Mouse (Mus musculus): Measurements from ENCODE around the gene Terb2. TPM values are rescaled to one million over a fixed set of nuclear protein-coding genes. Genes with fewer than 3 reads are reported as not detected.
A peak's percentile ranks its signal among the peaks of the same experiment; 100 is the strongest.

Gene Terb2
- polyA plus RNA-seq, 1 experiment from 2014 or later, result not detected

DNA sequence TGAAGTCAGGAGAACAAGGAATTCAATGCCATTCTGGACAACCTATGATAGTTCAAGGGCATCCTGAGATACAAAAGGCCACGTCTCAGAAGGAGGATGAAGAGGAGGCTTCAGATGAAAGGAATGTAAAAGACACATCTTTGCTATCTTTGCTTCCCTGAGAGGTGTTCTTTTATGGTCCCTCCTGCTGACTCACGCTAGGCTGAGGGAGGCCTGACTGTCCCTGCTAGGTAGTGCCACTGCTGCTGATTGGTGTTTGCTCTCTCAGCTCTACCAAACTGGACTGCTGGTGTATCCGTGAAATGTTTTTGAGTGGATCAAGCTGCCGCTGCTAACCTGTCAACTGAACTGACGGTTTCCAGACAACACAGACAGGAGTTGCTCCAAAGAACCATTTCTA, 35.7 kb downstream of the Terb2 start:
- no peaks in the 10 kb centered on the region for H3K9me3 ChIP-seq (replicated peaks)

DNA sequence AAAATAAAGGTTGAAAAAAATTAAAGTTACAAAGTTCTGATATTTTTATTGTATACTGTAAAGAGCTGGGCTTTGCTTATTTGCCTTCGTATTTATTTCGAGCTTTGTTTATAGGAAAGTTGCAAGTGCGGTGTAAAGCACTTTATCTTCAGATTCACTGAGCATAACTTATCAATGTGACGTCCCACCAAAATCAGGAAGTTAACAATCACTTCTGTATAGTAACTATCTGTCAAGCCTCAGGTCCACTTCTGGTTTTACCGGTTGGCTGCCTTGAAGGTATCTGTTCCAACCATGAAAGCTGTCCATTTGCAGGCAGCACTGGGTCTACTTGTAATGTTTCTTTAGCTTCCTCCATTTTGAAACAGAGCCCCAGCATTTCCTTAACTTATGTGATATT, 36.2 kb downstream of the Terb2 start:
- no peaks in the 10 kb centered on the region for H3K9me3 ChIP-seq (replicated peaks)
- 94% methylated on average over 5 of the region's 5 CpGs for WGBS
- H3K27ac ChIP-seq (replicated peaks), result no peak overlapping the region
- no peak overlapping the region for H3K4me3 ChIP-seq
- H3K36me3 ChIP-seq, result no peaks in the 10 kb centered on the region
- H3K27me3 ChIP-seq (ENCODE audit: low read depth, poor library complexity, severe bottlenecking), result no peaks in the 10 kb centered on the region
- DNase-seq (ENCODE audit: low spot score), result no peak
- H3K4me1 ChIP-seq, result no peaks in the 10 kb centered on the region

More for the DNA sequence above, 35.7 kb downstream of the Terb2 start:
- Histone ChIP-seq H3K4me3 (no peak overlapping the region), H3K27me3 (ENCODE audit: low read depth, poor library complexity, severe bottlenecking) (no peaks in the 10 kb centered on the region), H3K27ac (replicated peaks) (no peak overlapping the region), H3K36me3 (no peaks in the 10 kb centered on the region), H3K4me1 (no peaks in the 10 kb centered on the region)
- no peak for DNase-seq (ENCODE audit: low spot score)
- WGBS, result 70% methylated on average over 5 of the region's 5 CpGs

DNA sequence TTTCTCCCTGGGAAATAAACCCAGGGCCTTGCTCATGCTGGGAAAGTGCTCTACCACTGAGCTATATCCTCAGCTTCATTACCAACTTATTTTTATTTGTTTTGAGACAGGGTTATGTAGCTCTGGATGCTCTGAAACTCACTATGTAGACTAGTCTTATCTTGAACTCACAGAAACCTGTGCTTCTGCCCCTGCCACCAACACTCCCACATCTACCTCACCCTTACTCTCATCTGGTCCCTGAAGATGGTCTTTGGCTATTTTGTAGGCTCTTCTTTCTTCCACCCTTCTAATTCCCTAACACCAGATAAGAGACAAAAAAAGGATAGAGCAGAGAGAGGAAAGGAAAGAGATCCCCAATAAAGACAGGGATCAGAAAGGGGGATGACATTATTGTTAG, 37.6 kb downstream of the Terb2 start:
- Histone ChIP-seq H3K4me1 (no peaks in the 10 kb centered on the region), H3K4me3 (no peak overlapping the region)
- no peak for DNase-seq (ENCODE audit: low spot score)

DNA sequence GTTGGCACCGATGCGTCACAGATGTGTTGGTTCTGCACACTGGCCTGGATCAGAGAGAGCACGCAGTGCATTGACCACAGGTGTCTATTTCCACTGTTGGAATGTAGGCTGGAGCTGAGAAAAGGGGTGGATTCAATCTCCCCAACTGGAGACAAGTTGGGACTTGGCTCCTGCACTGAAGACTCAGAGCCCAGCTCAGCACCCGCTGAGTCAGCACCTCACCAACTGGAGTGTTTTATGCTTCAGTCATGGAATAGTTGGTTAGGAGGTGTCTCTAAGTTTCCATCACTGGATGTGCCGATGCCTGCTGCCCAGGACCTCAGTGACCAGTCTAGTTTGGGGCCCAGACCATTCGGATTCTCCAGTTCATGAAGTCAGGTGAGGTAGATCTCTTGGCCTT, 44.3 kb downstream of the Terb2 start:
- Histone ChIP-seq H3K27me3 (ENCODE audit: low read depth, poor library complexity, severe bottlenecking) (peaks cover 1% of the 10 kb centered on the region), H3K27ac (replicated peaks) (no peak overlapping the region), H3K4me3 (no peak overlapping the region), H3K9me3 (replicated peaks) (no peaks in the 10 kb centered on the region), H3K4me1 (peaks cover 12% of the 10 kb centered on the region), H3K36me3 (no peaks in the 10 kb centered on the region)
- 83% methylated on average over 6 of the region's 6 CpGs for WGBS
- no peak for DNase-seq (ENCODE audit: low spot score)

More for the DNA sequence above, 37.6 kb downstream of the Terb2 start:
- Histone ChIP-seq H3K36me3 (no peaks in the 10 kb centered on the region), H3K27ac (replicated peaks) (no peak overlapping the region), H3K9me3 (replicated peaks) (no peaks in the 10 kb centered on the region), H3K27me3 (ENCODE audit: low read depth, poor library complexity, severe bottlenecking) (no peaks in the 10 kb centered on the region)

DNA sequence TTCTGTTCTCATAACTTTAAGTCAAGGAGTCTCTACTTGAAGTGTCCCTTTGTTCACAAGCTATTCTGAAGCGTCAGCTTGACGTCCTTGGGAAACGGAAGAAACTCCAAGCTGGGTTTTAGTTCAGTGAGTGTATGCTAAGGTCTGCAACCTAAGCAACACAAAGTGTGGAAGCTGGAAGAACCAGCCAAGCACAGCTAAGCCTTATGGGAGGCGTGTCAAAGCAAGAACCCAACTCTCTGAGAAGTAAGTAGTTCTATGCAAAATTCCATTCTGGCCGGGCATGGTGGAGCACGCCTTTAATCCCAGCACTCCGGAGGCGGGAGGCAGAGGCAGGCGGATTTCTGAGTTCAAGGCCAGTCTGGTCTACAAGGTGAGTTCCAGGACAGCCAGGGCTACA, 45.5 kb downstream of the Terb2 start:
- H3K9me3 ChIP-seq (replicated peaks), result no peaks in the 10 kb centered on the region
- no peak for DNase-seq (ENCODE audit: low spot score)
- no peak overlapping the region for H3K27ac ChIP-seq (replicated peaks)
- peaks cover 14% of the 10 kb centered on the region for H3K4me1 ChIP-seq
- H3K36me3 ChIP-seq, result no peaks in the 10 kb centered on the region
- no peak overlapping the region for H3K4me3 ChIP-seq
- 77% methylated on average over 9 of the region's 9 CpGs for WGBS
- H3K27me3 ChIP-seq (ENCODE audit: low read depth, poor library complexity, severe bottlenecking), result peaks cover 10% of the 10 kb centered on the region

DNA sequence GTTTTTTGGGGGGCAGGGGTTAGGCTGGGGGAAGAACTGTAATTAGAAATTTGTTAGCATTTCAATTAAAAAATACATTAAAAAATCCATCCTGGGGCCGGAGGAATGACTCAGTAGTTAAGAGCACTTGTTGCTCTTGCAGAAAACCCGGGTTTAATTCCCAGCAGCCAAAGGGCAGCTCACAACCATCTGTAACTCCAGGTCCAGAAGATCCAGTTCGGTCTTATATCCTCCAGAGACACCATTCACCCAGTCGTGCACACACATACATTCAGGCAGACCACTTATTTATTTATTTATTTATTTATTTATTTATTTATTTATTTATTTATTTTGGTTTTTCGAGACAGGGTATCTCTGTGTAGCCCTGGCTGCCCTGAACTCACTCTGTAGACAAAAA, 47.3 kb downstream of the Terb2 start:
- Histone ChIP-seq H3K9me3 (replicated peaks) (no peaks in the 10 kb centered on the region), H3K4me1 (peaks cover 14% of the 10 kb centered on the region), H3K27me3 (ENCODE audit: low read depth, poor library complexity, severe bottlenecking) (peaks cover 10% of the 10 kb centered on the region), H3K27ac (replicated peaks) (no peak overlapping the region), H3K4me3 (no peak overlapping the region), H3K36me3 (no peaks in the 10 kb centered on the region)
- WGBS, result 59% methylated on average over 5 of the region's 5 CpGs
- no peak for DNase-seq (ENCODE audit: low spot score)

DNA sequence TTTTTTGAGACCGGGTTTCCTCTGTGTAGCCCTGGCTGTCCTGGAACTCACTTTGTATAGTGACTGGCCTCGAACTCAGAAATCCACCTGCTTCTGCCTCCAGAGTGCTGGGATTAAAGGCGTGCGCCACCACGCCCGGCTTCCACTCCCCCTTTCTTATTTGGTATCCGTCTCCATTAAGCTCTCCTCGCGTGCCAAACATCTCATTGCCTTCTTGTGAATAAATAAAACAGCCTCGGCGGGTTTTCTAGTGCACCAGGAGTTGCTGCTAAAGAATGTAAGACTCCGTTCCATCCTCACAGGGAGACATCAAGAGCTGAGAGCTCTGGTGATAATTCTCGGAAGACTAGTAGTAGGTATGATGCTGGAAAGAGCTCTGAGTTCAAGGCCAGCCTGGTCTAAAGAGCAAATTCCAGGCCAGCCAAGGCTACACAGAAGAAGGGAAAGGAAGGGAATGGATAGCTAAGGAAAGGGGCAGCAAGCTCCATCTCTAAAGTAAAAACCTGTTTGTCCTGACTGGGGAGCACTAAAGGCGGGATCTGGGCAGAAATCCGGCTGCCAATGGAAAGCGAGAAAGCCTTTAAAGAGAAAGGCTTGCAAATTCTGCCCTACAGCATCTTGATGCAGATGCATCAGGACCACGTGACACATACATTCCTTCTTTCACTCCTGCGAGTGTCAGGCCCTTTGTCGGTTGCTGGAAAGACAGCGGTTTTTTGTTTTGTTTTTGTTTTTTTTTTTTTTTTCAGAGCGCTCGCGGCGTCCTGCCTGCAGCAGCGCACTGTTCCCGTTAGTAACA, 47.9 kb downstream of the Terb2 start:
- peaks cover 14% of the 10 kb centered on the region for H3K4me1 ChIP-seq
- peak overlapping the region; percentile 84 for H3K27ac ChIP-seq (replicated peaks)
- peak; percentile 62 for DNase-seq (ENCODE audit: low spot score)
- 8% methylated on average over 26 of the region's 26 CpGs for WGBS
- H3K9me3 ChIP-seq (replicated peaks), result no peaks in the 10 kb centered on the region
- H3K36me3 ChIP-seq, result no peaks in the 10 kb centered on the region
- peaks cover 10% of the 10 kb centered on the region for H3K27me3 ChIP-seq (ENCODE audit: low read depth, poor library complexity, severe bottlenecking)
- H3K4me3 ChIP-seq, result peak overlapping the region; percentile 66

DNA sequence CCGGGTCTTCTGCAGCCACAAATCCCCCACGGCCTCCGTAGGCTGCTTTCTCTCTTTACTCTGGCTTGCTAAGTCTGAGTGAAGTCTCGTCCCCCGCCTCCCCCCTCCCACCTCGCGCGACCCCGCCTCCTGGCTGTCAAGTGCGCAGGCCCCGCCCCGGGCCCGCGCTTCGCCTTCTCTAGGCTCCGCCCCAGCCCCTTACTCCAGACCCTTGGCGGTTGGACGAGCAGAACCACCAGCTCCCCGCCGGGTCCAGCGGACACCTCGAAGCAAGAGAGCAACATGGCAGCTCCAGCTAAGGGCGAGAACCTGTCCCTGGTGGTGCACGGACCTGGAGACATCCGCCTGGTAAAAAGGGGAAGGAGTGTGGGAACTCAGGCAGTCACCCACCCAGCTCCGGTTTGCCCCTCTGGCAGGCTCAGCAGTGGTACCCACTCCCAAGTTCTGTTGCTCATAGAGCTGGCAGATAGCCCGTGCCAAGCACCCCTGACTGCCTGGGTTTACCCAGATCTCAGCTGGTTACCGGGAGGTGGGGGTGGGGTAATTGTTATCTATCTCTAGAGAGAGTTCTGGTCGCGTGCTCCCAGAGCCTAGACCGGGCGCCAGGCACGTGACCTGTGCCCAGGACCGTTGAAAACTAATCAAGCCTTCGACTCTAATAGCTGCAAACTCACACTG, 48.7 kb downstream of the Terb2 start, which contains the start of gene Sord:
Gene Sord (plus strand): TSS at position 139 of the 678 bp plus-strand sequence.
- DNase-seq (ENCODE audit: low spot score), result peak; percentile 95
- WGBS, result under 1% methylated on average over 35 of the region's 35 CpGs
- Histone ChIP-seq H3K9me3 (replicated peaks) (no peaks in the 10 kb centered on the region), H3K27ac (replicated peaks) (peak within 1 kb of the TSS; percentile 84), H3K27me3 (ENCODE audit: low read depth, poor library complexity, severe bottlenecking) (peaks cover 10% of the 10 kb centered on the region), H3K4me1 (peaks cover 14% of the 10 kb centered on the region), H3K4me3 (peak within 1 kb of the TSS; percentile 66), H3K36me3 (no peaks in the 10 kb centered on the region)

DNA sequence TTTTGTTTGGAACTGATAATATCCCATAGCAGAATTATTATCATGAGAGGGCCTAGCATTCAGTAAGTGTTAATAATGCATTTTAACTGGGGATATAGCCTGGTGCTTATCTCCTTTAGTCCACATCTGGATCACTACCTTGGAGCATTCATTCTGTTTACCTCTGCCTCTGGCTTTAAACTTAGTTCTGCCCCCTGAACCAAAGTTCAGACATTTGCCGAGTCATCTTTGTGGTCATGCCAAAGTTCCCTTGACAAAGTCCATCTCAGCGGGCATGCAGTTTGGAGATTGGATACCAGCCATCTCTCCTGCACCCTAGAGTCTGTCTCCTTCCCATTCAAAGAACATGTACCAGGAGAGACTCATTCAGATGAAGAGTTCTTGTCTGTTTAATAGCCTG, 49.4 kb downstream of the Terb2 start:
- H3K27ac ChIP-seq (replicated peaks), result no peak overlapping the region
- H3K27me3 ChIP-seq (ENCODE audit: low read depth, poor library complexity, severe bottlenecking), result peaks cover 10% of the 10 kb centered on the region
- WGBS, result 86% methylated on average over 2 of the region's 2 CpGs
- no peaks in the 10 kb centered on the region for H3K9me3 ChIP-seq (replicated peaks)
- no peaks in the 10 kb centered on the region for H3K36me3 ChIP-seq
- H3K4me3 ChIP-seq, result peak overlapping the region; percentile 66
- no peak for DNase-seq (ENCODE audit: low spot score)
- H3K4me1 ChIP-seq, result peaks cover 14% of the 10 kb centered on the region

DNA sequence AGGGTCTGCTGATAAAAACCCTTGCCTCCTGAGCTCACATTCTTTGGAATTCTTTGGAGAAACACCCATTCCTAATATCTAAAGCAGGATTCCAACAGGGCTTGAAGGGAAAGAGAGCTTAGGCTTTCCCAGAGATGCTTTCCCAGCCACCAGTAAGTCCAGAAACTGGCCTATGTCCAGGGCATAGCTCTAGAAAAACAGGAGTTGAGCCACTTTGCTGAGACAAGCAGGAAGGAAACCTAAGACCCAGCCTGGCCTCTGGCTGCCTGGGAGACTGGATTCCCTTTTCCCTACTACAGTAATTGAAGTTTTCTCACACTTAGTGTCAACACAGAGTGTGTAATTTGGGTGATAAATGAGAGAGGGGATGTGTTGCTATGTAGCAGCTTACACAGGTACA, 50.2 kb downstream of the Terb2 start:
- Histone ChIP-seq H3K4me3 (no peak overlapping the region), H3K36me3 (no peaks in the 10 kb centered on the region), H3K27ac (replicated peaks) (no peak overlapping the region), H3K9me3 (replicated peaks) (no peaks in the 10 kb centered on the region), H3K27me3 (ENCODE audit: low read depth, poor library complexity, severe bottlenecking) (peaks cover 10% of the 10 kb centered on the region), H3K4me1 (peaks cover 14% of the 10 kb centered on the region)
- DNase-seq (ENCODE audit: low spot score), result no peak

DNA sequence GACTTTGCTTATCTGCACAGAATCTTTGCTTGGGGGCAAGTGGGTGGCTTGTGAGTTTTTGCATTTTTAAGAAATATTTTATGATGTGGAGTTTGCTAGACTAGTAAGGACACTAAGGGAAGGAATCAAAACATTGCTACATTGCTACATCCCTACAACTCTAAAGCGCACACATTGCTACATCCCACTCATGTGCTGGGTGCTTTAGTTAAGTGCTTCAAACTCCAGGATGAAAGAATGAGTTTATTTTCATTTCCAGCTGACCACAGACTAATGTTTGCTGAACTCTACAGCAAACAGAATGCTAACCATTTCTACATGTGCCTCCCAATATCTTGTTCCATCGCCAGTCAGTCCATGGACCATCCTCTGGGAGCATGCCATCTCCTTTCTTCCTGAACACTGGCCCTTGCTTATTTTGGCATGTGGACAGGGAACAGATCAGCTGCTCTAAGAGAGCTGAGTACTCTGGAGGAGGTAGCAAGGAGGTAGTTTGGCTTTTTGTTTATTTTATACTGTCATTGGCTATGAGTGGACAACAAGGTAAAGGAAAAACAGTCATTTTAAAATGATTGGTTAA, 51.9 kb downstream of the Terb2 start:
- Histone ChIP-seq H3K4me3 (no peak overlapping the region), H3K9me3 (replicated peaks) (no peaks in the 10 kb centered on the region), H3K4me1 (peaks cover 14% of the 10 kb centered on the region), H3K27me3 (ENCODE audit: low read depth, poor library complexity, severe bottlenecking) (peaks cover 10% of the 10 kb centered on the region), H3K36me3 (no peaks in the 10 kb centered on the region), H3K27ac (replicated peaks) (no peak overlapping the region)
- no peak for DNase-seq (ENCODE audit: low spot score)
- WGBS, result 91% methylated on average over 2 of the region's 2 CpGs

DNA sequence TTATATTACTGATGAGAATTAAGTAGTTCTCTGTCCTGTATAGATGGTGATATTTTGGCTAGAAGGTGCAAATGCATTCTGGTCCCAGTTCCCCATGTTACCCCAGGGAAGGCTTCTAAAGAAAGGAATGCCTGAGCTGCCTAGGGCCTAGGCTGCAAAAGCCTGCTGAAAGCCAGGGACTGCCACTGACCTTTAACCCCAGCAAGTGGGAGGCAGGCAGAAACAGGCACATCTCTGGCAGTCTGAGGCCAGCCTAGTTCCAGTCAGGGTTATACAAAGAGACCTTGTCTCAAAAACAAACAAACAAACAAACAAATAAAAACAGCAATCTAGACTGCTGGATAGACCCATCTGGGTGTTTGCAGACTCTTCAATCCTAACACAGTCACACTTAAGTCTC, 54.7 kb downstream of the Terb2 start:
- no peaks in the 10 kb centered on the region for H3K9me3 ChIP-seq (replicated peaks)

DNA sequence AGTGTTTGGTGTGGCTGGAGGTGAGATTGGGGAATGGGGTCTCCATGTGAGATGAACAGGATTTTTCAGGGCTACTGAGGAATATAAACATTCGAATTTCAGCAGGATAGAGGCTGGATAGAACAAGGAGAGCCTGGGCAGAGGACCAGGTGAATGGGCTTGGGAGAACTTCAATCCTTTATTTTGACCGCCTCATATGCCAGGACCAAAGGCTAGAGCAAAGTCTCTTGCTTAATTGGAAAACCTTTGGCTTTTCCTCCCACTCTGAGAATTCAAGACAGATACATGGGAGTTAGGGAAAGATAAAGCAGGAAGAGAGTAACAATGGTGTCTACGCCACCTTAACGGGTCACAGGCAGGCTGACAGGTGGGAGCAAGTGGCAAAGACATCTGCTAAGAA, 55.2 kb downstream of the Terb2 start:
- WGBS, result 89% methylated on average over 4 of the region's 4 CpGs
- Histone ChIP-seq H3K27ac (replicated peaks) (no peak overlapping the region), H3K27me3 (ENCODE audit: low read depth, poor library complexity, severe bottlenecking) (peaks cover 3% of the 10 kb centered on the region; the same call in 1 of the 2 replicates), H3K4me1 (no peaks in the 10 kb centered on the region), H3K4me3 (no peak overlapping the region), H3K36me3 (no peaks in the 10 kb centered on the region), H3K9me3 (replicated peaks) (no peaks in the 10 kb centered on the region)
- no peak for DNase-seq (ENCODE audit: low spot score)

More for the DNA sequence above, 54.7 kb downstream of the Terb2 start:
- Histone ChIP-seq H3K4me1 (no peaks in the 10 kb centered on the region), H3K4me3 (no peak overlapping the region), H3K27me3 (ENCODE audit: low read depth, poor library complexity, severe bottlenecking) (peaks cover 5% of the 10 kb centered on the region), H3K27ac (replicated peaks) (no peak overlapping the region), H3K36me3 (no peaks in the 10 kb centered on the region)
- no peak for DNase-seq (ENCODE audit: low spot score)

All from midbrain, embryonic 10.5 days (tissue).